Mouse (Mus musculus) granulocyte monocyte progenitor cell, adult 5-6 weeks (primary cell): Measurements from ENCODE around the gene Synj2. TPM values are rescaled to one million over a fixed set of nuclear protein-coding genes. Genes with fewer than 3 reads are reported as not detected.

Experiments used
- ATAC-seq: replicated peaks from 2 replicates; pipeline ENCODE4 v1.8.0; 2016; ENCODE audit warnings: mild to moderate bottlenecking, moderate TSS enrichment, inconsistent platforms; ENCODE audit not compliant: poor library complexity, severe bottlenecking
- total RNA-seq, 2 experiments: library from RNA; stranded (forward) in 1 of 2; stranded (reverse) in 1 of 2; fragments of 200-712, 200-1000 nt in 1 of 2; fragments of >200 nt in 1 of 2; fragmentation: Nextera tagmentation in 1 of 2; gene quantifications; 2 replicates each; pipeline ENCODE4 v1.2.3; 2014 to 2017

Gene Synj2
- total RNA-seq, 2 experiments from 2014 or later: 11.6 to 14.4 TPM

- no peak for ATAC-seq
Measured at GRCm38 (mm10) chr17:5994606-5995005, 53.5 kb downstream of the Synj2 start.

- no peak for ATAC-seq
Measured at GRCm38 (mm10) chr17:5996589-5996988, 55.5 kb downstream of the Synj2 start.

- no peak for ATAC-seq
Measured at GRCm38 (mm10) chr17:5997380-5998234, 56.5 kb downstream of the Synj2 start.

- no peak for ATAC-seq
Measured at GRCm38 (mm10) chr17:5998235-5998500, 57.1 kb downstream of the Synj2 start.

GRCm38 (mm10) chr17:5999039-5999543, 58.0 kb downstream of the Synj2 start:
- no peak for ATAC-seq

GRCm38 (mm10) chr17:6000864-6001319, 59.8 kb downstream of the Synj2 start:
- ATAC-seq: peak; percentile 40

DNA sequence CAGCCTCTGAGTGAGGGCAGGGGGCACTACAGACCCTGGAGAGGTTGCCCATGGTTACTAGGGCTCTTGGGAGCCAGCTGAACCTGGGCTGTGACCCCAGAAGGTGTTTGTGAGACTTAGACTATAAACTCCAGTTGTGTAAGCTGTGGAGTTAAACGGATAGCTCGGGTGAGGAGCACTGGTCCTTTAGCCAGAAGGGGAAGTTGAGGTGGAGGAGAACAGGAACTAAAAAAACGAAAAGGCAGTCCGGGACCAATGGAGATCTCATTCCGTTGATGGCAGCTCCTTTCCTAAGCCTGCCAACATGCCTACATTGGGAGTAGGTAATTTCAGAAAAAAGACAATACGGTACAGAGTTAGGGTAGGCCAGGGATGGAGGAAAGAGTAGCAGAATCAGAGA, 60.3 kb downstream of the Synj2 start:
- peak; percentile 66 for ATAC-seq

GRCm38 (mm10) chr17:6001836-6002235, 60.8 kb downstream of the Synj2 start:
- ATAC-seq: peak; percentile 24

GRCm38 (mm10) chr17:6002563-6002962, 61.5 kb downstream of the Synj2 start:
- ATAC-seq: no peak

- ATAC-seq: no peak
Measured at GRCm38 (mm10) chr17:6003661-6004060, 62.6 kb downstream of the Synj2 start.

- no peak for ATAC-seq
Measured at GRCm38 (mm10) chr17:6005246-6005637, 64.2 kb downstream of the Synj2 start.

DNA sequence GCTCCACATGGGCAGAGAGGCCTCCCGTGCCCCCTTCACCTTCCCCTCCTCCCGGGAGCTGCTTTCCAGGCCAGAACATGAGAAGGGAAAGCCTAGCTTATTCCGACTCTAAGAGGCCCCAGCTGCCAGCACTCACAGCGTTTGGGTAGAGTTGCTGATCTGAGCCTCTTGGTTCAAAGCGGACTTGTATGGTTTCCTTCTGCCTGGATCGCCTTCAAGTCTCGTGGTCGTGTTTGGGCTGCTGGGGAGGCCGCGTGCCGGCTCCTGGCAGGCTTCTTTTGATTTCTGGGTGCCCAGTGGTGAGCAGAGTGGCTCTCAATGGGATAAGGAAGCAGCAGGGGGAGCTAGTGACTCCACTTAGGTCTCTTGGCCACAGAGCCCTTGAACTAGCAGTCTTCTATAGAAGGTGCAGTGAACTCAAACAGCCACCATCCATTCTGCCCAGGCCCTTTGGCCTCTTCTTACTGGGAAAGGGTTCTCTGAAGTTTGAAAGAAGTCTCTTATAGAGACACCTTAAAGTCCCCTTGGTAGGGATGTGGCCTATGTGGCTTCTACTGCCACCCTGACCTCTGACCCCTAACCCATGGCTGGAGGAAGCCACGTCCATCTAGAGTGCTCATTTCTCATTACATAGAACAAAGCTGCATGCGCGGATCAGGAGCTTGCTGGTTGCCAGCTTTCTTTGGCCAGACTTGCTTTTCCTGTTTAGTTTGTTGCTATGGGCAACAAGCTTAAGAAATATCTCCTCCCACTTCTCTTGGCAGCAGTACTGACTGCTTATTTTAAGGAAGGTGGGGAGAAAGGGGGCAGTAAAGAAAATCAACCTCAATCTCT, 64.8 kb downstream of the Synj2 start:
- peak; percentile 40 for ATAC-seq

- no peak for ATAC-seq
Measured at GRCm38 (mm10) chr17:6007101-6007780, 66.2 kb downstream of the Synj2 start.

GRCm38 (mm10) chr17:6007902-6008301, 66.8 kb downstream of the Synj2 start:
- peak; percentile 72 for ATAC-seq

- peak; percentile 66 for ATAC-seq
Measured at GRCm38 (mm10) chr17:6008590-6008989, 67.5 kb downstream of the Synj2 start.

DNA sequence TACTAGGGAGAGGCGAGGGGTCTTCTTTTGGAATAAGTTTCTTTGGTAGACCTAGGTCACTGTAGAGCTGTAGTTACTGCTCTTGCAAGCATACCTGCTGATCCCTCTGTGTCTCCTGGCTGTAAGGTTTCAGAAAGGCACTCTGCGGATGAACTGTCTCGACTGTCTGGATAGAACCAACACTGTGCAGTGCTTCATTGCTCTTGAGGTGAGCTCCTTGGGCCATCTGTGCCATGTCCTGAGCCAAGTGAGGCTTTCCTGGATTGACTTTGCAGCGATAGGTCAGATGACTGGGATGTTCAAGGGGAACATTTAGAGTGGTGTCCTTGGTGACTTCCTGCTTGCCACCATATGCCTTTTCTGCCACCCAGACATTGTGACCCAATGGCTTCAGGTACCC, 68.5 kb downstream of the Synj2 start:
- ATAC-seq: no peak

- ATAC-seq: no peak
Measured at GRCm38 (mm10) chr17:6013079-6013478, 72.0 kb downstream of the Synj2 start.

GRCm38 (mm10) chr17:6014985-6015384, 73.9 kb downstream of the Synj2 start:
- no peak for ATAC-seq

GRCm38 (mm10) chr17:6016213-6016780, 75.2 kb downstream of the Synj2 start:
- ATAC-seq: peak; percentile 63

DNA sequence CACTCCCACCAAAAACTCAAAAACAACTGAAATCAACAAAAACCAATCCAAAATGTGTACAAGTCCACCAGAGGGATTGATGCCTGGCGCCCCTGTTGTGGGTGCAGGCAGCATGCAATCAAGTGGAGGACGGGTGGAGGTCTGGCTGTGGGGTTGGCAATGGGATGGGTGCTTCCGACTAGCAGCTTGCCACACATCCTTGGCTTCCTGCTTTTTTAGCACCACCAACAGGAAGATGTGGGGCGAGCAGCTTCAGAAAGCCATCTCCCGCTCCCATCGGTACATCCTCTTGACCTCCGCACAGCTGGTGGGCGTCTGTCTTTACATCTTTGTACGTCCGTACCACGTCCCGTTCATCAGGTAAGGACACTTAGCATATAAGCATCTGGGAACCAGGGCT, 76.2 kb downstream of the Synj2 start:
- ATAC-seq: peak; percentile 77
